Mouse (Mus musculus) ES-Bruce4 (cell line): ENCODE results near the gene Rasgrp2.

ENCODE experiments used
- CTCF ChIP-seq: IDR thresholded peaks from one replicate; pipeline ENCODE4 v1.8.1; 2011; ENCODE audit warnings: low read depth, low read length
- EP300 ChIP-seq: IDR thresholded peaks from 2 replicates; pipeline ENCODE4 v1.6.1; 2011; ENCODE audit warnings: low read depth, low read length; ENCODE audit not compliant: insufficient read depth
- POLR2A ChIP-seq: IDR thresholded peaks from one replicate; pipeline ENCODE4 v1.8.1; 2011; ENCODE audit warnings: low read length; ENCODE audit not compliant: insufficient read depth

DNA sequence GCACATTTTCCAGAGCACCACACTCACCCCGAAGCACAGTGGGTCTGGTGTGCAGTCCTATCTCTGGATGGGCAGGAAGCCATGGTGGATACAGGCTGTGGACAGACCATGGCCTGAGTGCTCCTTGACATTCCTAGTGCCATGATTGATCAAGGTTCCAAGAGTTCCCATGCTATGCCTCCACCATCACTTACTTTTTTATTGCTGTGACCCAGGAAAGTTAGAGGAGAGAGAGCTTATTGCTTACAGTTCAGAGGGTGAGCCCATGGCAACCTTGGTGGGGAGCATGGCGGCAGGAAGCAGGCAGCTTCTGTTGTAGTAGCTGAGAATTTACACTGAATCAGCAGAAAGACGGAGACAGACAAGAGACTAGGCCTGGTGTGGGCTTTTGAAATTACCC lies 37.8 kb upstream of the Rasgrp2 start:
- no peak for TF ChIP-seq CTCF
- no peak for TF ChIP-seq POLR2A
- TF ChIP-seq EP300: no peak
